Mouse (Mus musculus) skeletal muscle tissue, postnatal 0 days (tissue): Measurements from ENCODE around the gene Tmem171. TPM values are rescaled to one million over a fixed set of nuclear protein-coding genes. Genes with fewer than 3 reads are reported as not detected.

Source experiments
- polyA plus RNA-seq: library from polyadenylated mRNA; unstranded; fragments of >200 nt; fragmentation: Nextera tagmentation; extraction: Ambion mirVana; gene quantifications from 2 replicates; pipeline ENCODE4 v1.2.1, GENCODE M21; 2015

The Tmem171 gene
- polyA plus RNA-seq, result 0.22 and 0.62 TPM in 2 replicates

GRCm38 (mm10) chr13:98694773-98695314 is at the start of gene Tmem171:
Gene Tmem171, minus strand, starts transcription at chr13:98694834.

GRCm38 (mm10) chr13:98637145-98637544 is 57.5 kb downstream of the Tmem171 start, which contains the start of gene Tmem174:
Gene Tmem174, minus strand, starts transcription at chr13:98637410.

Other genes starting within 250 kb of the Tmem171 start
- gene Gm10320, start 202.8 kb downstream of the Tmem171 start, polyA plus RNA-seq, result 0.59 and 0.94 TPM in 2 replicates
- gene Tmem174, start 57.4 kb downstream of the Tmem171 start, polyA plus RNA-seq, result not detected in 2 replicates
- 21.8 and 22.7 TPM in 2 replicates for gene Fcho2, start 120.6 kb upstream of the Tmem171 start, polyA plus RNA-seq
- gene Tnpo1, start 231.6 kb upstream of the Tmem171 start, polyA plus RNA-seq, result 18.8 and 18.9 TPM in 2 replicates